ENCODE assay signal across 8 mouse cellular contexts in the genomic region with DNA sequence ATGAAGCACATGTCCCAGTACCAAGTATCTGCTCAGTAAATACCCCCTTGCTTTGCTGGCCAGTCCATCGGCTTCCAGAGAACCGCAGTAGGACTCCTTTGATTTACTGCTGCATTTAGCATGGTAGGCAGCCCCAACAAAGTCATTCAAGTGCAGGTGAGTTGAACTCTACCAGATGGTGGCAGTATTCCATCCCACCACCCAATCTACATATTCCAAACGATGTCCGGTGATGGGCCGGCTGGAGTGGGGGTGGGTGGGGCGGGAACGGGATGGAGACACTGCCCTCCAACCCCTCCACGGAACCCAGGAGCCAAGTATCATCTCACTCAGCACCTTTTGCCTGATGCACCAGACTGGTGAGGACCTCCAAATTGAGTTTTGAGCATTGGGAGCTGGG. TPM values are rescaled to one million over a fixed set of nuclear protein-coding genes. Genes with fewer than 3 reads are reported as not detected.
DNase-seq lines count a peak whose midpoint lies in the region; ATAC-seq and TF ChIP-seq lines count a peak whose summit lies in the region.

No protein-coding gene starts in this region.

- intact Hi-C loops in left cerebral cortex, postnatal 14 days (cut with DNase I), result no loop called here

- H3K9ac ChIP-seq in heart, postnatal 0 days (replicated peaks; ENCODE audit: low read depth, low read length), result no peak overlapping the region

- TF ChIP-seq POLR2A in brain, embryonic 14.5 days (IDR thresholded peaks at IDR 0.05; ENCODE audit: borderline replicate concordance, extremely low read depth, insufficient read depth, insufficient read length, poor library complexity, severe bottlenecking), result no peak

- H3K4me2 ChIP-seq in heart, postnatal 0 days (ENCODE audit: low read depth, low read length), result peak overlapping the region; percentile 61

- H3K9me3 ChIP-seq in heart, postnatal 0 days (replicated peaks; ENCODE audit: control insufficient read depth, low read length), result no peaks in the 10 kb centered on the region

- no peak; the same call in 1 of the 2 replicates for ATAC-seq in heart, postnatal 0 days (ENCODE audit: insufficient read depth, low read depth)

- peaks cover 27% of the 10 kb centered on the region for H3K27me3 ChIP-seq in heart, postnatal 0 days (ENCODE audit: control insufficient read depth, insufficient read depth, low read length)

- H3K36me3 ChIP-seq in heart, postnatal 0 days (replicated peaks; ENCODE audit: control insufficient read depth, insufficient read depth, low read length), result no peaks in the 10 kb centered on the region

- 8% methylated on average over 8 of the region's 8 CpGs for WGBS in heart, postnatal 0 days

- no peak overlapping the region for H3K27ac ChIP-seq in heart, postnatal 0 days (ENCODE audit: low read depth)

- H3K4me3 ChIP-seq in heart, postnatal 0 days (ENCODE audit: low read depth, low read length), result peak overlapping the region; percentile 27

- peaks cover 11% of the 10 kb centered on the region for H3K4me1 ChIP-seq in heart, postnatal 0 days (ENCODE audit: control insufficient read depth, insufficient read depth)

- DNase-seq in heart, postnatal 0 days (ENCODE audit: low spot score), result no peak
- no peak for DNase-seq in heart, adult 8-10 months (ENCODE audit: low spot score)
- no peak for DNase-seq in brain, embryonic 14.5 days (ENCODE audit: low read depth)
- peak; percentile 68 for DNase-seq in induced T-regulatory cell, adult 2 months (ENCODE audit: low read depth)
- peak; percentile 52 for DNase-seq in naive thymus-derived CD4-positive, alpha-beta T cell, adult 2 months (ENCODE audit: low read depth)
- no peak for DNase-seq in urinary bladder, postnatal 36 days (ENCODE audit: low spot score in 2 of 2)
- DNase-seq in left cerebral cortex, postnatal 14 days (ENCODE audit: low spot score in 2 of 2), result no peak
- DNase-seq in ovary, postnatal 36 days (ENCODE audit: low spot score), result no peak

- TF ChIP-seq EP300 in heart, postnatal 0 days (IDR thresholded peaks at IDR 0.05; ENCODE audit: low read depth), result no peak

- peak; percentile 42; the same call in 1 of the 2 replicates for TF ChIP-seq CTCF in heart, postnatal 0 days (IDR thresholded peaks at IDR 0.05; ENCODE audit: low read depth)
- TF ChIP-seq CTCF in brain, embryonic 14.5 days (IDR thresholded peaks at IDR 0.05; ENCODE audit: borderline replicate concordance, extremely low read depth, insufficient read depth, insufficient read length), result peak; percentile 27; the same call in 1 of the 2 replicates

RNA-seq across cellular contexts. Expression of a gene that starts 1.8 kb away (rescaled TPM):
- 59.2 and 124 TPM in 2 replicates for total RNA-seq in heart, postnatal 0 days (2014; rRNA removed; ENCODE audit: low replicate concordance)
- 34.5 and 36.8 TPM in 2 replicates for polyA plus RNA-seq in heart, postnatal 0 days (2015; fragmentation: Nextera tagmentation; extraction: Ambion mirVana)
- 1 to 10 TPM in 1 of 4 experiments, under 1 TPM in 3; 0.46 to 1.6 (median 0.99) TPM for total RNA-seq in heart, adult 8-10 months (2022)
- 83.0 and 118 TPM in 2 replicates for polyA plus RNA-seq in brain, embryonic 14.5 days (2012; rRNA removed)
- total RNA-seq in left cerebral cortex, postnatal 14 days (2021), result 1 to 10 TPM; 9.2 to 10.0 TPM

RNA-seq across cellular contexts. Expression of a gene that starts 16.9 kb away (rescaled TPM):
- 0.11 and 0.93 TPM in 2 replicates for total RNA-seq in heart, postnatal 0 days (2014; rRNA removed; ENCODE audit: low replicate concordance)
- 1.1 and 1.3 TPM in 2 replicates for polyA plus RNA-seq in heart, postnatal 0 days (2015; fragmentation: Nextera tagmentation; extraction: Ambion mirVana)
- total RNA-seq in heart, adult 8-10 months (2022), result under 1 TPM; 0.14 to 0.56 (median 0.35) TPM
- polyA plus RNA-seq in brain, embryonic 14.5 days (2012; rRNA removed), result 81.2 and 114 TPM in 2 replicates
- 10 to 100 TPM; 83.1 to 91.8 TPM for total RNA-seq in left cerebral cortex, postnatal 14 days (2021)

RNA-seq across cellular contexts. Expression of a gene that starts 48.6 kb away (rescaled TPM):
- 28.4 and 35.7 TPM in 2 replicates for total RNA-seq in heart, postnatal 0 days (2014; rRNA removed; ENCODE audit: low replicate concordance)
- 16.8 and 20.0 TPM in 2 replicates for polyA plus RNA-seq in heart, postnatal 0 days (2015; fragmentation: Nextera tagmentation; extraction: Ambion mirVana)
- total RNA-seq in heart, adult 8-10 months (2022), result 10 to 100 TPM; 21.7 to 25.8 (median 24.5) TPM
- 201 and 211 TPM in 2 replicates for polyA plus RNA-seq in brain, embryonic 14.5 days (2012; rRNA removed)
- 100 to 1,000 TPM; 142 to 143 TPM for total RNA-seq in left cerebral cortex, postnatal 14 days (2021)

RNA-seq across cellular contexts. Expression of a gene that starts 52.0 kb away (rescaled TPM):
- not detected in 2 replicates for total RNA-seq in heart, postnatal 0 days (2014; rRNA removed; ENCODE audit: low replicate concordance)
- not detected in 2 replicates for polyA plus RNA-seq in heart, postnatal 0 days (2015; fragmentation: Nextera tagmentation; extraction: Ambion mirVana)
- total RNA-seq in heart, adult 8-10 months (2022), result 1 to 10 TPM; 2.4 to 3.3 (median 2.9) TPM
- polyA plus RNA-seq in brain, embryonic 14.5 days (2012; rRNA removed), result 0.86 TPM in 1 of 2 replicates, not detected in the other
- total RNA-seq in left cerebral cortex, postnatal 14 days (2021), result 1 to 10 TPM; 5.6 to 8.1 TPM

RNA-seq across cellular contexts. Expression of a gene that starts 52.1 kb away (rescaled TPM):
- total RNA-seq in heart, postnatal 0 days (2014; rRNA removed; ENCODE audit: low replicate concordance), result not detected in 2 replicates
- not detected in 2 replicates for polyA plus RNA-seq in heart, postnatal 0 days (2015; fragmentation: Nextera tagmentation; extraction: Ambion mirVana)
- under 1 TPM in 2 of 4 experiments, not detected in 2; 0.17 to 0.41 TPM for total RNA-seq in heart, adult 8-10 months (2022)
- polyA plus RNA-seq in brain, embryonic 14.5 days (2012; rRNA removed), result 2.8 and 4.4 TPM in 2 replicates
- total RNA-seq in left cerebral cortex, postnatal 14 days (2021), result under 1 TPM; 0.44 to 0.48 TPM

Comparison
In these comparisons a context has a peak if more than half of its experiments do, and no peak if none do; other contexts are left out.
1. RNA of a gene that starts 1.8 kb away (total RNA-seq): 59.2 to 124 TPM in heart, postnatal 0 days and 9.2 to 10.0 TPM in left cerebral cortex, postnatal 14 days; 0.46 to 1.6 TPM in heart, adult 8-10 months; every median in the first group is over 4 times any median in the second.
2. DNase-seq: peak in induced T-regulatory cell, adult 2 months (single experiment) and naive thymus-derived CD4-positive, alpha-beta T cell, adult 2 months (single experiment); none in heart, postnatal 0 days (single experiment), heart, adult 8-10 months (single experiment), brain, embryonic 14.5 days (single experiment), urinary bladder, postnatal 36 days (0 of 2), left cerebral cortex, postnatal 14 days (0 of 2) and ovary, postnatal 36 days (single experiment).
3. RNA of a gene that starts 16.9 kb away (total RNA-seq): 83.1 to 91.8 TPM in left cerebral cortex, postnatal 14 days; 0.14 to 0.56 TPM in heart, adult 8-10 months and 0.11 to 0.93 TPM in heart, postnatal 0 days; every median in the first group is over 10 times any median in the second.